Mouse (Mus musculus): Measurements from ENCODE around the gene Dcun1d3. TPM values are rescaled to one million over a fixed set of nuclear protein-coding genes. Genes with fewer than 3 reads are reported as not detected.

The Dcun1d3 gene
- 10.8 TPM for polyA plus RNA-seq (2014; fragmentation: Illumina TruSeq; extraction: RNeasy Lipid Tissue Mini Kit (QIAGEN cat#74804); ENCODE audit: low replicate concordance)

GRCm38 (mm10) chr7:119895639-119896512 is at the start of gene Dcun1d3, which contains the start of gene Lyrm1:
Gene Dcun1d3 (minus strand): TSS chr7:119896298.
Gene Lyrm1 (plus strand): TSS chr7:119895861.

Other genes with a start within 250 kb of the Dcun1d3 start
- gene Acsm4, start 206.3 kb downstream of the Dcun1d3 start, polyA plus RNA-seq (2014; fragmentation: Illumina TruSeq; extraction: RNeasy Lipid Tissue Mini Kit (QIAGEN cat#74804); ENCODE audit: low replicate concordance): not detected
- 32.3 TPM for gene Thumpd1, start 175.5 kb downstream of the Dcun1d3 start, polyA plus RNA-seq (2014; fragmentation: Illumina TruSeq; extraction: RNeasy Lipid Tissue Mini Kit (QIAGEN cat#74804); ENCODE audit: low replicate concordance)
- gene Acsm3, start 135.4 kb downstream of the Dcun1d3 start, polyA plus RNA-seq (2014; fragmentation: Illumina TruSeq; extraction: RNeasy Lipid Tissue Mini Kit (QIAGEN cat#74804); ENCODE audit: low replicate concordance): 18.5 TPM
- gene Rexo5, start 102.3 kb downstream of the Dcun1d3 start, polyA plus RNA-seq (2014; fragmentation: Illumina TruSeq; extraction: RNeasy Lipid Tissue Mini Kit (QIAGEN cat#74804); ENCODE audit: low replicate concordance): 13.2 TPM
- gene Eri2, start 102.2 kb downstream of the Dcun1d3 start, polyA plus RNA-seq (2014; fragmentation: Illumina TruSeq; extraction: RNeasy Lipid Tissue Mini Kit (QIAGEN cat#74804); ENCODE audit: low replicate concordance): 14.2 TPM
- 12.7 TPM for gene Lyrm1, start 437 bp downstream of the Dcun1d3 start, polyA plus RNA-seq (2014; fragmentation: Illumina TruSeq; extraction: RNeasy Lipid Tissue Mini Kit (QIAGEN cat#74804); ENCODE audit: low replicate concordance)
- gene Dnah3, start 199.0 kb upstream of the Dcun1d3 start, polyA plus RNA-seq (2014; fragmentation: Illumina TruSeq; extraction: RNeasy Lipid Tissue Mini Kit (QIAGEN cat#74804); ENCODE audit: low replicate concordance): not detected
- gene Tmem159, start 206.1 kb upstream of the Dcun1d3 start, polyA plus RNA-seq (2014; fragmentation: Illumina TruSeq; extraction: RNeasy Lipid Tissue Mini Kit (QIAGEN cat#74804); ENCODE audit: low replicate concordance): 17.7 TPM
- 0.82 TPM for gene Zp2, start 249.0 kb upstream of the Dcun1d3 start, polyA plus RNA-seq (2014; fragmentation: Illumina TruSeq; extraction: RNeasy Lipid Tissue Mini Kit (QIAGEN cat#74804); ENCODE audit: low replicate concordance)